Comparison of ENCODE assay signal across 10 mouse cellular contexts in genomic region chr2:77351987-77352628, GRCm38 (mm10).
"Had no signal": no experiment of that assay in that cellular context is flagged by ENCODE, and none has a peak within 500 bp of the region (broad histone marks: within the 10 kb centered on the region; RNA-seq: fewer than 3 reads in every experiment).

No protein-coding gene starts in this region.

- ATAC-seq: liver, postnatal 0 days; midbrain, embryonic 13.5 days had no signal

- H3K9me3 ChIP-seq: liver, embryonic 13.5 days; midbrain, embryonic 13.5 days; neural tube, embryonic 12.5 days had no signal

- H3K27me3 ChIP-seq: liver, embryonic 13.5 days; midbrain, embryonic 13.5 days; neural tube, embryonic 12.5 days had no signal

- H3K4me1 ChIP-seq: liver, embryonic 13.5 days; midbrain, embryonic 13.5 days; neural tube, embryonic 12.5 days had no signal

- H3K4me2 ChIP-seq: liver, embryonic 13.5 days; midbrain, embryonic 13.5 days; neural tube, embryonic 12.5 days had no signal

- H3K4me3 ChIP-seq: left cerebral cortex, adult 2 months; liver, embryonic 13.5 days; midbrain, embryonic 13.5 days; neural tube, embryonic 12.5 days had no signal

- DNase-seq: kidney, postnatal 25 days; liver; liver, embryonic 13.5 days; liver, postnatal 0 days; lung, postnatal 36 days; thymus, adult 2 months; thymus, postnatal 25 days had no signal

- H3K9ac ChIP-seq: liver, embryonic 13.5 days; liver, postnatal 0 days; midbrain, embryonic 13.5 days; neural tube, embryonic 12.5 days had no signal

- H3K36me3 ChIP-seq: liver, embryonic 13.5 days; midbrain, embryonic 13.5 days; neural tube, embryonic 12.5 days had no signal

- H3K27ac ChIP-seq: left cerebral cortex, adult 2 months; liver, embryonic 13.5 days; midbrain, embryonic 13.5 days; neural tube, embryonic 12.5 days had no signal
